Mouse (Mus musculus): Measurements from ENCODE around the gene Acap1. TPM values are rescaled to one million over a fixed set of nuclear protein-coding genes. Genes with fewer than 3 reads are reported as not detected.

The Acap1 gene
- polyA plus RNA-seq, 1 experiment from 2014 or later: 0.93 TPM

DNA sequence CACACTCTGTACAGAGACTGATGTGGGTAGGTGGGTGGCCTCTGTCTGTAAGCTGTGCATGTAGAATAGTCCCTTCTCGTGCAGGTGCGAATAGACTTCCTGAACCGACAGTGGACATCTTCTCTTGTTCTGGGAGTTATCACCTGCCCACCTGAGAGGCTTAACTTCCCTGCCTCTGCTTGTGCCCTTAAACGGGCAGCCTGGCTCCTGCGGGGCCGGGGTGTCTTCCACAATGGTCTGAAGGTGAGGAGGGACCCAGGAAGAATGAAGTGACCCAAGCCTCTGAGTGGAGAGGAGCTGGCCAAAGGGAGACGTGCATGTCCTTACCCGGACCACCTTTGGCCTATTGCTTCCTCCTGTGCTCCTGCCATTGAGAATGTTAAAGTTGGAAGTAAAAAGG, 14.8 kb upstream of the Acap1 start:
- Histone ChIP-seq H3K27ac (no peak overlapping the region), H3K4me3 (no peak overlapping the region), H3K4me1 (peaks cover 19% of the 10 kb centered on the region), H3K9me3 (replicated peaks) (no peaks in the 10 kb centered on the region), H3K36me3 (peaks cover 92% of the 10 kb centered on the region), H3K27me3 (ENCODE audit: low read depth, poor library complexity, severe bottlenecking) (no peaks in the 10 kb centered on the region)
- no peak for DNase-seq (ENCODE audit: low spot score)
- 91% methylated on average over 8 of the region's 8 CpGs for WGBS

DNA sequence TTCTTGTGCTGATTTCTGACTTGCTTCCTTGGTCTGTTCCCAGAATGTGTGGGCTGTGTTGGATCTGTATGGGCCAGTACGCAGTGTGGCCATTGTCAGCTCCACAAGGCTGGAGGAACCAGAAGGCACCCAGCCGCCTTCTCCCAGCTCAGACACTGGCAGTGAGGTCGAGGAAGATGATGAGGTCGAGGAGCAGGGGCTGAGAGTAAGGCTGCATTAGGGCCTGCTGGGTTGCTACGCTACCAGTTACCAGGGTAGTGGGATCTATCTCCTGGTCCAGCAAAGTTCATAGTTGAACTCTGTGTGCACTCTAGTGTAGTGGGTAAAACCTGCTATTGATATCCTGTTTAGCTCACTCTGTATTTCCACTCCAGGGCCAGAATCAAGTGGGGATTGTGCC, 13.8 kb upstream of the Acap1 start:
- no peak overlapping the region for H3K27ac ChIP-seq
- H3K4me3 ChIP-seq: no peak overlapping the region
- H3K4me1 ChIP-seq: peaks cover 9% of the 10 kb centered on the region
- 93% methylated on average over 5 of the region's 5 CpGs for WGBS
- no peaks in the 10 kb centered on the region for H3K9me3 ChIP-seq (replicated peaks)
- H3K27me3 ChIP-seq (ENCODE audit: low read depth, poor library complexity, severe bottlenecking): no peaks in the 10 kb centered on the region
- H3K36me3 ChIP-seq: peaks cover 96% of the 10 kb centered on the region
- no peak for DNase-seq (ENCODE audit: low spot score)

DNA sequence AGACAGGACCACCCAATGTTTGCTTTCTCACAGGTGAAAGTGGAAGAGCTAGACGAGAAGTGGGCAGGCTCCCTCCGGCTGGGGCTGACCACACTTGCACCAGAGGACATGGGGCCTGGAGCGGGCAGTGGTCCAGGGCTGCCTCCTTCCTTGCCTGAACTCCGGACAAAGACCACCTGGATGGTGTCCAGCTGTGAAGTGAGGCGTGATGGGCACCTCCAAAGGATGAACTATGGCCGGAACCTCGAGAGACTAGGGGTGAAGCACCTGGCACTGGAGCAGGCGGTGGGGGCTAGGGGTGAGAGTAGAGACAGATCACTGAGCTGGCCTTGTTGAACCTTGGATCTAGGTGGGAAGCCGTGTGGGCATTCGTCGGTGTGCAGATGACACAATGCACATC, 13.3 kb upstream of the Acap1 start:
- 94% methylated on average over 11 of the region's 11 CpGs for WGBS
- no peaks in the 10 kb centered on the region for H3K27me3 ChIP-seq (ENCODE audit: low read depth, poor library complexity, severe bottlenecking)
- H3K27ac ChIP-seq: no peak overlapping the region
- no peak overlapping the region for H3K4me3 ChIP-seq
- H3K4me1 ChIP-seq: peaks cover 7% of the 10 kb centered on the region
- no peaks in the 10 kb centered on the region for H3K9me3 ChIP-seq (replicated peaks)
- H3K36me3 ChIP-seq: peaks cover 100% of the 10 kb centered on the region
- DNase-seq (ENCODE audit: low spot score): no peak

DNA sequence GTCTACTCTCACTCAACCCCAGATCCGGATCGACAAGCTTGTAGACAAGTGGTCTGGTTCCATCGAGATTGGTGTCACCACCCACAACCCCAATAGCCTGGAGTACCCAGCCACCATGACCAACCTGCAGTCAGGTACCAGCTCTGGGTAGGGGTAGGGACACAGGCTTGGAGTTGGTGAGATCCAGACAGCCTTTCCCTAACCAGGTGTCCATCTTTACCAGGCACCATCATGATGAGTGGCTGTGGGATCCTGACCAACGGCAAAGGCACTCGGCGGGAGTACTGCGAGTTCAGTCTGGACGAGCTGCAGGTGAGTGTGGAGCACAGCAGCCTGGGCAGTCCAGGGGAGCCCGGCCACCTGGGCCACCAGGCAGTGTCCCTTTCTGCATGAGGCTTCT, 9.0 kb upstream of the Acap1 start:
- H3K4me1 ChIP-seq: peaks cover 34% of the 10 kb centered on the region
- H3K27me3 ChIP-seq (ENCODE audit: low read depth, poor library complexity, severe bottlenecking): no peaks in the 10 kb centered on the region
- no peak overlapping the region for H3K4me3 ChIP-seq
- no peak overlapping the region for H3K27ac ChIP-seq
- H3K9me3 ChIP-seq (replicated peaks): no peaks in the 10 kb centered on the region
- DNase-seq (ENCODE audit: low spot score): no peak
- peaks cover 65% of the 10 kb centered on the region for H3K36me3 ChIP-seq
- WGBS: over 99% methylated on average over 9 of the region's 9 CpGs

DNA sequence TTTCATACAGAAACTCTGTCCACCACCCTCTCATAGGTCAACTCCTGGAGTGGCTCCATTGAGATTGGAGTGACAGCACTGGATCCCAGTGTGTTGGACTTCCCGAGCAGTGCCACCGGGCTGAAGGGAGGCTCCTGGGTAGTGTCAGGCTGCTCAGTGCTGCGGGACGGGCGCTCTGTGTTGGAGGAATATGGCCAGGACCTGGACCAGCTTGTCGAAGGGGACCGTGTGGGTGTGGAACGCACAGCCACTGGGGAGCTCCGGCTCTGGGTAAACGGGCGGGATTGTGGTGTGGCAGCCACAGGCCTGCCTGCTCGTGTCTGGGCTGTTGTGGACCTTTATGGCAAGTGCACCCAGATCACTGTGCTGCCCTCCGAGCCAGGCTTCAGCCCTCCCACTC, 7.6 kb upstream of the Acap1 start:
- H3K4me1 ChIP-seq: peaks cover 45% of the 10 kb centered on the region
- H3K36me3 ChIP-seq: peaks cover 57% of the 10 kb centered on the region
- no peaks in the 10 kb centered on the region for H3K9me3 ChIP-seq (replicated peaks)
- H3K4me3 ChIP-seq: peak overlapping the region; percentile 91
- no peak for DNase-seq (ENCODE audit: low spot score)
- H3K27me3 ChIP-seq (ENCODE audit: low read depth, poor library complexity, severe bottlenecking): no peaks in the 10 kb centered on the region
- peak overlapping the region; percentile 50; the same call in 1 of the 2 replicates for H3K27ac ChIP-seq
- whole genome bisulfite sequencing: 94% methylated on average over 13 of the region's 13 CpGs

DNA sequence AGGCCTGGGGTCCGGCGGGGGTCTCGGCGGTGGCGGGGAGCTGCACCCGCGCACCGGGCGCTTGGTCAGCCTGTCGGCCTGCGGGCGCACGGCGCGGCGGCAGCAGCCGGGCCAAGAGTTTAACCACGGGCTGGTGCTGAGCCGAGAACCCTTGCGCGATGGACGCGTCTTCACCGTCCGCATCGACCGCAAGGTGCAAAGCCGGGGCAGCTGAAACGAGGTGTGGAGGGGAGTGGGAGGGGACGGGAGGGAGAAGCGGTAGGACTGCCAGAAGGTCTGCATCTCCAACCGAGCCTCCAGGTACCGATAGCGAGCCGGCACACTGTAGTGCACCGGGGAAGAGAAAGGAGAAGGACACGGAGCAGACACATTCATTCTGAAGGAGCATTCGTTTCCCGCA, 6.7 kb upstream of the Acap1 start:
- no peak for DNase-seq (ENCODE audit: low spot score)
- peaks cover 56% of the 10 kb centered on the region for H3K36me3 ChIP-seq
- no peaks in the 10 kb centered on the region for H3K9me3 ChIP-seq (replicated peaks)
- peaks cover 45% of the 10 kb centered on the region for H3K4me1 ChIP-seq
- H3K27me3 ChIP-seq (ENCODE audit: low read depth, poor library complexity, severe bottlenecking): no peaks in the 10 kb centered on the region
- H3K4me3 ChIP-seq: peak overlapping the region; percentile 91
- WGBS: under 1% methylated on average over 39 of the region's 39 CpGs
- H3K27ac ChIP-seq: peak overlapping the region; percentile 99

DNA sequence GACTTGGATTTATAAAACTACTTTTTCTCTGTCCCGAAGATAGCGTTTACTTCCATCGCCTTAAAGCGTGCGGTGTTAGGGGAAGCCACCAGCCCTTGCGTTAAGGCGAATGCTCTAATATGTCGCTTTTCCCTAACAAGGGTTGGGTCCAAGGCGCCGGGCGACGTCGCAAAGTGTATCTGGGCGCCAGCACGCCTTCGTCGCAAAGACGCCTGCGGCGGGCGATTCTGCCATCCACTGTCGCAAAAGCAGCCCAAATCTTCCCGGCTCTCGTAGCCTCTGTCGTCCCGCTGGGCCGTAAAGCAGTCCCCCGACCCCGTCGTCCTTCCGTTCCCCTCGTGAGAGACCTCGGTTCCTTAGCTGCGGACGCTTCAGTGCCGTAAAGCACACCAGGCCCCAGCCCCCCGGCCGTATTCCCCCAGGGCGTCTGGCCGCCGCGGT, 6.1 kb upstream of the Acap1 start:
- Histone ChIP-seq H3K9me3 (replicated peaks) (no peaks in the 10 kb centered on the region), H3K27ac (peak overlapping the region; percentile 99), H3K27me3 (ENCODE audit: low read depth, poor library complexity, severe bottlenecking) (no peaks in the 10 kb centered on the region), H3K4me1 (peaks cover 45% of the 10 kb centered on the region), H3K36me3 (peaks cover 51% of the 10 kb centered on the region), H3K4me3 (peak overlapping the region; percentile 91)
- DNase-seq (ENCODE audit: low spot score): peak; percentile 96
- under 1% methylated on average over 42 of the region's 42 CpGs for WGBS

DNA sequence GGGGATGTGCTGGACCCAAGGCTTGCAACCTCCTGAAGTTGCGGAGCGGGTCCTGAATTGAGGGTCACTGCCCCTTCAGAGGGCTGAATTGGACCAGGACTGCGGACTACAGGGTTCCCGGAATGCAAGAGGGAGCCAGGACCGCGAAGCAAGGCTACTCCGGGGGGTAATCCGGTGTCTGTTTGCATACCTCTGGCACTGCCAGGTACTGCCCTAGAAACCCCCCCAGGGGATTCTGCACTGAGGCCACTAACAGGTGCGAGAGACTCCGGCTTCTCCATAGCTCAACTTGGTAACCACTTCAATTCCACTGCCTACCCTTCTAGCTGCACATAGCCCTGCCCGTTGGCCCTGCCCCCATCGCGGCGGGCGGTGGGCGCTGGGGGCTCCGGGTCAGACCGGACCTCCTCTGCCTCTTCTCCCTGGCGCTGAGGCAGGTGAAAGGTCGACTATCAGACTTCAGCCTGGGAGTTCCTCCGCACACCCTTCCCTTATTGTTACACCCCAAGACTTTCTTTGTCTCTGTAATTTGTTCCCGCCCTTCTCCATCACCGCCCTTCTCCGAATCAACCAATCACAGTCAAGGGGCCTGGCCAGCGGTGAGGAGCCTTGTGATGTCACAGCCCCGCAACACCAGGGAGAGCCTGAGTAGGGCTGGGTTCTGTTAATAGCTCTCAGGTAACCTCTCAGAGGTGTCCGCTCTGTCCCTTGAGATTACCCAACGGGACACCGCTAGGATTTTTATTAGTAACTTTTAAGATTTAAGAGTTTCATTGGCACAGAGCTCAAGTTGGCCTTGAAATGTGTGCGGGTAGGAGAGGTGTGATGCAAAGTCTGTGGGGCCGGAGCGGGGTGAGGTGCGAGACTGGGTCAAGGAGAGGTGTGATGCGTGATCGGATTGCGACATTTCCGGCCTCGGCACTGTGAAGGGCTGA, 5.4 kb upstream of the Acap1 start, which contains the start of the genes 2810408A11Rik and Neurl4:
Gene 2810408A11Rik (minus strand): TSS at position 517 of the 935 bp plus-strand sequence.
Gene Neurl4 (plus strand): TSS at position 602 of the 935 bp plus-strand sequence.
- Histone ChIP-seq H3K4me1 (peaks cover 45% of the 10 kb centered on the region), H3K27me3 (ENCODE audit: low read depth, poor library complexity, severe bottlenecking) (no peaks in the 10 kb centered on the region), H3K9me3 (replicated peaks) (no peaks in the 10 kb centered on the region), H3K36me3 (peaks cover 44% of the 10 kb centered on the region), H3K27ac (peak within 1 kb of the TSS; percentile 99), H3K4me3 (peak within 1 kb of the TSS; percentile 91)
- DNase-seq (ENCODE audit: low spot score): peak; percentile 87
- WGBS: 1% methylated on average over 38 of the region's 38 CpGs

DNA sequence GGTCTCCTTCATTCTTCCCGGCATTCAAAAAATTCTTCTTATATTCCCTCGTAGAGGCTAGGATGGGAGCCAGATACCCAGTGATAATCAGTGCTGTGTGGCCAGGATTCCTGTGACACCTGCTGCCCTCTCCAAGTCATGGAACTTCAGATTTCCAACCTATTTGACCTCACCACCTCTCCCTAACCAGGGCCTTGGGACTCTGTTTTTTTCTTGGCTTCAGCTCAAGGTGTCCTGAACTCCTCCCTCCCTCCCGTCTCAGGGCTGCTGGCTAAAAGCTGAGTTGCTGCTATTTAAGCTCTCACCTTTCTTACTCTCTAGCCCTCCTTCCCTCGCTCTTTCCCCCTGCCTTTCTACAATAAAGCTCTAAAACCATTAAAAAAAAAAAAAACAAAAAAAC, 4.5 kb upstream of the Acap1 start:
- Histone ChIP-seq H3K27ac (peak overlapping the region; percentile 99), H3K4me1 (peaks cover 50% of the 10 kb centered on the region), H3K9me3 (replicated peaks) (no peaks in the 10 kb centered on the region), H3K27me3 (ENCODE audit: low read depth, poor library complexity, severe bottlenecking) (no peaks in the 10 kb centered on the region), H3K36me3 (peaks cover 35% of the 10 kb centered on the region), H3K4me3 (peak overlapping the region; percentile 91)
- 24% methylated on average over 4 of the region's 4 CpGs for WGBS
- no peak for DNase-seq (ENCODE audit: low spot score)

DNA sequence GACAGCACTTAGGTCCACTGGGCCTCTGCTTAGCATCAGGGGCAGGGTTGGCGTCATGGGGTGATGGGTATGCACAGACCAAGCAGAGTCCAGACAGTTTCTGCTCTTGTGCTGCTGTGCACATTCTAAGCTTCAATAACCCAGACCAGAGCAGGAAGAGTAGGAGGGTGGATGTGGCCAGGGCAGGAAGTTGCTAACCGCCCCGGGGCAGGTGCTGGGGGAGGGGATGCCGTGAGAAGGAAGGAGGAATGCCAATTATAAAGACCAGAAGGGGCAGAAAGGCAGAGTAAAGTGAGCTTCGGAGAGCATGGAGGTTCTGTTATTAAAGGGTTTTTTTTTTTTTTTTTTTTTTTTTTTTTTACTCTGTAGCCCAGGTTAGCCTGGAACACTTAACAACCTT, 668 bp downstream of the Acap1 start:
- Histone ChIP-seq H3K36me3 (peaks cover 14% of the 10 kb centered on the region), H3K27me3 (ENCODE audit: low read depth, poor library complexity, severe bottlenecking) (no peaks in the 10 kb centered on the region), H3K9me3 (replicated peaks) (no peaks in the 10 kb centered on the region), H3K4me3 (no peak overlapping the region), H3K4me1 (peaks cover 34% of the 10 kb centered on the region), H3K27ac (no peak overlapping the region)
- no peak for DNase-seq (ENCODE audit: low spot score)
- 84% methylated on average over 5 of the region's 5 CpGs for WGBS

DNA sequence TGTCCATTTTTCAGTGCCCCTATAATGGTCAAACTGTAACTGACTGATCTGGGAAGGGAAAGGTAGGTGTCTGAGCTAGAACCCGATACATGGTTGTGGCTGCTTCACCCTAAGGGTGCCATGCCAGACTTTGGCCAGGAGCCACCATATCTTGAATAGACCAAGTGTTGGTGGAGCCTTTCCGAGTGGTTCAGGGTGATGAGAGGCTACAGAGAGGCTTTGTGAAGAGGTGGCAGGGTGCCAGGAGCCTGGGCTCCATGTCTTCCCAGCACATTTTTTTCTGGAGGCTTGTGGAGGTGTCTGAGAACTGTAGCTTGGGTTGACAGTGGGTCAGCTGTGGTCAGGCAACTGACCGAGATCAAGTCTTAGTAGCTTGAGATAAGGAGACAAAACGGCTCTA, 3.9 kb downstream of the Acap1 start:
- Histone ChIP-seq H3K9me3 (replicated peaks) (no peaks in the 10 kb centered on the region), H3K36me3 (no peaks in the 10 kb centered on the region), H3K4me3 (no peak overlapping the region), H3K27me3 (ENCODE audit: low read depth, poor library complexity, severe bottlenecking) (no peaks in the 10 kb centered on the region), H3K27ac (no peak overlapping the region), H3K4me1 (peaks cover 19% of the 10 kb centered on the region)
- WGBS: 82% methylated on average over 4 of the region's 4 CpGs
- DNase-seq (ENCODE audit: low spot score): no peak

DNA sequence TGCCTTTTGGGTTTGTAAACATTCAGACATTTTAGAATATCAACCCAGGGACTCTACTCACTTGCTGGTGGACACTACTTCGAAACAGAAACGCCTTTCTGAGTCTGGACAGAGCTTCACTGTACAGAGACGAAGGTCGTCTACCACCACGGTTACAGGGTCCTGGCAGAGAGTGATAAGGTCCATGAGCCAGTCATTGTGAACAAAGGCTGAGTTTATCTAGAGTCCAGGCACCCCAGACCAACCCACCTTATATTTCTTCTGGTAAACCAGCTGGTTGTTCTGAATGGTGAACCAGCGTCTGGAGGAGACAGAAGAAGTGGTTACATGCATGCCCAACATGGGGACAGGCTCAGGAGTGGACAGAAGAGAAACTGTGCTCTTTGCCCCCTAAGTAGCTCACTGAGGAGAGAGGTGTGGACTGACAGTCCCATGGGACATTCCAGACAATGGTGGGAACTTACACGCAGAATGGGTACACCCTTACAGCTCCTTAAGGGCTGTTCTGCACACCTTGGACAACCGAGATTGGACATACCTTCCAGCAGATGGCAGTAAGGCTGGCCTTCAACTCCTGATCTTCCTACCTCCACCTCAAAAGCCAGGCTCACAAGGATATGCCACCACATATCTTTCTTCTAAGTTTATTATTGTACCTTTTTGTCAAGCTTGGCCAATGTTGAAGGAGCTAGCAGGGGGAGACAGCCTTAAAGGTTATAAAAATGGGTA, 8.3 kb downstream of the Acap1 start:
- H3K4me3 ChIP-seq: no peak overlapping the region
- no peak overlapping the region for H3K27ac ChIP-seq
- H3K9me3 ChIP-seq (replicated peaks): no peaks in the 10 kb centered on the region
- no peak for DNase-seq (ENCODE audit: low spot score)
- WGBS: 76% methylated on average over 8 of the region's 8 CpGs
- no peaks in the 10 kb centered on the region for H3K36me3 ChIP-seq
- peaks cover 13% of the 10 kb centered on the region for H3K4me1 ChIP-seq
- no peaks in the 10 kb centered on the region for H3K27me3 ChIP-seq (ENCODE audit: low read depth, poor library complexity, severe bottlenecking)

DNA sequence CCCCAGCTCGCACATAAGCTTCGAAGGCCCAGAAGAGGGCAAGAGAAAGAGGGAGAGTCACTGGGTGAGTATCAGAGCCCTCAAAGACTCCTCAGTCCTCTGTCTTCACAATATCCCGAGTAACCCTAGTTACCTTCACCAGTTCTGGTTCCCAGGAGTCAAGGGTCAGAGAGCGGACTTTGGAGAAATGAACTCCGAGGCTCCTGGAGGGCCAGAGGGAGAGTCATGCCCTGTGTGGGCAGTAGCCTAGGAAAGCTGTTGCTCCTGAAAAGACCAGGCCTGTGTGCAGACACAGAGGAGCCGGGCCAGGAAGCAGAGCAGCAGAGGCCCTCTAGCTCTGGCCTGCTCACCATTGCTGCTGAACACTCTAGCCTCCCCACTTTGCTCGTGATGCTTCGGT, 10.7 kb downstream of the Acap1 start:
- 81% methylated on average over 8 of the region's 8 CpGs for WGBS
- Histone ChIP-seq H3K27me3 (ENCODE audit: low read depth, poor library complexity, severe bottlenecking) (no peaks in the 10 kb centered on the region), H3K4me3 (no peak overlapping the region), H3K9me3 (replicated peaks) (no peaks in the 10 kb centered on the region), H3K27ac (0 out of 2 replicates have a peak overlapping the region, but pooled peaks have one; percentile 27), H3K36me3 (no peaks in the 10 kb centered on the region), H3K4me1 (peaks cover 28% of the 10 kb centered on the region)
- DNase-seq (ENCODE audit: low spot score): no peak
